Mouse (Mus musculus) stomach, postnatal 0 days (tissue): ENCODE measurements around the gene Myzap. TPM values are rescaled to one million over a fixed set of nuclear protein-coding genes. Genes with fewer than 3 reads are reported as not detected.

ENCODE experiments used
- ATAC-seq: fragments of 200-750 bp; cut with Nextera tagmentation; 2 replicates; pipeline ENCODE4 v1.8.0; 2017; ENCODE audit not compliant: low FRiP score, low TSS enrichment
- DNase-seq: peaks from one replicate; pipeline ENCODE4 v3.0.0-alpha.2; 2016; ENCODE audit warnings: low spot score
- H3K27ac ChIP-seq: fragments of 300-500 bp; sonication (generic); replicated peaks from 2 replicates; pipeline ENCODE4 v1.5.1; 2014; ENCODE audit warnings: mild to moderate bottlenecking, control low read depth
- H3K27me3 ChIP-seq: fragments of 300-500 bp; sonication (generic); 2 replicates; pipeline ENCODE4 v1.6.1; 2014; ENCODE audit warnings: low read length; ENCODE audit not compliant: control insufficient read depth, insufficient read depth
- H3K36me3 ChIP-seq: fragments of 300-500 bp; sonication (generic); 2 replicates; pipeline ENCODE4 v1.6.1; 2014; ENCODE audit warnings: low read length, mixed read lengths; ENCODE audit not compliant: control insufficient read depth, insufficient read depth
- H3K4me1 ChIP-seq: fragments of 300-500 bp; sonication (generic); replicated peaks from 2 replicates; pipeline ENCODE4 v1.6.1; 2014; ENCODE audit warnings: antibody characterized with exemption; ENCODE audit not compliant: control insufficient read depth, insufficient read depth
- H3K4me2 ChIP-seq: fragments of 300-500 bp; sonication (generic); replicated peaks from 2 replicates; pipeline ENCODE4 v1.6.1; 2014; ENCODE audit warnings: low read depth, mild to moderate bottlenecking, control low read depth, moderate library complexity
- H3K4me3 ChIP-seq: fragments of 300-500 bp; sonication (generic); 2 replicates; pipeline ENCODE4 v1.5.1; 2014; ENCODE audit warnings: low read depth, low read length, control low read depth
- H3K9ac ChIP-seq: fragments of 300-500 bp; sonication (generic); 2 replicates; pipeline ENCODE4 v1.6.1; 2014; ENCODE audit warnings: mild to moderate bottlenecking, low read length, control low read depth, mixed read lengths
- H3K9me3 ChIP-seq: fragments of 300-500 bp; sonication (generic); 2 replicates; pipeline ENCODE4 v1.6.1; 2016; ENCODE audit warnings: low read length; ENCODE audit not compliant: control insufficient read depth
- CTCF ChIP-seq: IDR thresholded peaks from 2 replicates; pipeline ENCODE4 v1.5.1; 2016; ENCODE audit warnings: antibody characterized with exemption, low read depth, mild to moderate bottlenecking, moderate library complexity
- EP300 ChIP-seq: optimal IDR thresholded peaks from 2 replicates; pipeline ENCODE3; 2016; ENCODE audit warnings: antibody characterized with exemption
- WGBS: fragments of 180-500 bp; shearing (Covaris S2); extraction: QIAGEN DNeasy Blood & Tissue Kit; methylation state at CpG from one replicate; pipeline ENCODE4 v1.1.7; 2014; 5-methylcytosine and 5-hydroxymethylcytosine counted together
- polyA plus RNA-seq: library from polyadenylated mRNA; unstranded; fragments of >200 nt; fragmentation: Nextera tagmentation; extraction: Ambion mirVana; gene quantifications from 2 replicates; pipeline ENCODE4 v1.2.1, GENCODE M21; 2015

The Myzap gene
- 21.9 and 25.7 TPM in 2 replicates for polyA plus RNA-seq

- WGBS = under 1% methylated on average over 29 of the region's 29 CpGs
- H3K36me3 ChIP-seq = no peaks in the 10 kb centered on the region
- ATAC-seq (peak; percentile 92), DNase-seq (peak; percentile 92)
- TF ChIP-seq EP300 (no peak), CTCF (no peak)
- peak within 1 kb of the TSS; percentile 70 for H3K27ac ChIP-seq
- H3K4me1 ChIP-seq = peaks cover 7% of the 10 kb centered on the region; the same call in 1 of the 2 replicates
- H3K4me3 ChIP-seq = peak within 1 kb of the TSS; percentile 51
- H3K27me3 ChIP-seq = no peaks in the 10 kb centered on the region
- peak within 1 kb of the TSS; percentile 66 for H3K9ac ChIP-seq
- H3K9me3 ChIP-seq = no peaks in the 10 kb centered on the region
- peak within 1 kb of the TSS; percentile 82 for H3K4me2 ChIP-seq
Observed at GRCm38 (mm10) chr9:71591938-71592548, at the start of gene Myzap. Gene Myzap (minus strand): TSS chr9:71592360.

DNA sequence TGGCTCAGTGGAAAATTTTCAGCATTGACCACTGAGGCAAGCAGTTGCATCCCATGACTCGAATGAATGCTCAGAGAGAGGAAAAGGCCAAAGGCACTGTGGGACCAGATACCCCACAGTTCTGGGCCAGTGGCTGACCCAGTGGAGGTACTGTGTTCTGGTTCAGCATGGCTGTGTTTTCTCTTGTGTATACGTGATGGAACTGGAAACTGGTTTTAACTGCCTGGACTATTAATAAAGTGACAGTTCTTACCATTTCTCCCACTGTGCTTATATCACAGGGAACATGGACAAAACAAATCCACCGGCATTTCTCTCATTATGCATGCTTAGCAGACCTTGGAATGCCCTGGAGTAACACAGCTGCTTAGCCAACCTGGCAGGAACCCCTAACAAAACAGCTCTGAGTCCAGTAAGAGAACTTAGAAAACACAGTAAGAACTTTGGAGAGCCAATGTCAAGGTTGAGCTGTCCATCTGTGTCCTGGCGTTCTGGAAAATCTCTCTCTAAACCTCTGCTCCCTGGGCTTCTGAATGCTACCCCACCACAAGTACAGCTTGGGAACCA lies 48.3 kb upstream of the Myzap start:
- Histone ChIP-seq H3K27me3 (no peaks in the 10 kb centered on the region), H3K9me3 (no peaks in the 10 kb centered on the region), H3K36me3 (peaks cover 2% of the 10 kb centered on the region; the same call in 1 of the 2 replicates), H3K4me2 (no peak overlapping the region), H3K4me3 (no peak overlapping the region), H3K4me1 (no peaks in the 10 kb centered on the region), H3K27ac (no peak overlapping the region), H3K9ac (no peak overlapping the region)
- no peak for TF ChIP-seq EP300
- no peak for TF ChIP-seq CTCF
- ATAC-seq = no peak
- no peak for DNase-seq
- WGBS = 75% methylated on average over 4 of the region's 4 CpGs

GRCm38 (mm10) chr9:71638198-71638597 lies 46.0 kb upstream of the Myzap start:
- DNase-seq (no peak), ATAC-seq (0 out of 2 replicates have a peak, but pooled peaks have one; percentile 50)
- WGBS = 50% methylated on average over 11 of the region's 11 CpGs
- TF ChIP-seq CTCF (no peak), EP300 (no peak)
- no peak overlapping the region for H3K4me2 ChIP-seq
- H3K9me3 ChIP-seq = no peaks in the 10 kb centered on the region
- no peak overlapping the region for H3K27ac ChIP-seq
- peaks cover 2% of the 10 kb centered on the region; the same call in 1 of the 2 replicates for H3K36me3 ChIP-seq
- no peak overlapping the region for H3K9ac ChIP-seq
- H3K4me3 ChIP-seq = no peak overlapping the region
- H3K27me3 ChIP-seq = no peaks in the 10 kb centered on the region
- no peaks in the 10 kb centered on the region for H3K4me1 ChIP-seq

DNA sequence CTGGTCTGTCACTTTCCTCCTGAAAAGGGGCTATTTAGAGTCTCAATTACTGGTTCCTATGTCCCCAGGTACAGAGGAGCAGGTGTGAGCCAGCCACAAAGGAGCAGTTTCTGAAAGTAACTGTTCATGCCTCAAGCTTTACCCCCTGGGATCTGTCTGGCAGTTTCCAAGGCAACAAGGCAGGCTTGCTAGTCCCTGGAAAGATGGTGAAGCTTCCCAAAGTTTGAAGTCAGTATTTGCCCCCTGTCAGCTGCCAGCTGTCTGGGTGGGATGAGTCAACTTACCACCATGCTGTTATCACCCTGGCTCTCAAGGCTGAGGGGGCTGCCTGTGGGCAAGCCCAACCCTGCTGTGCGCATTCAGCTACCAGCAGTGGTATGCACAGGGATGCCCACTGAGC lies 44.7 kb upstream of the Myzap start:
- DNase-seq (no peak), ATAC-seq (no peak)
- H3K4me2 ChIP-seq = no peak overlapping the region
- H3K4me1 ChIP-seq = no peaks in the 10 kb centered on the region
- H3K9ac ChIP-seq = no peak overlapping the region
- 0 out of 2 replicates have a peak, but pooled peaks cover 2% of the 10 kb centered on the region for H3K36me3 ChIP-seq
- no peaks in the 10 kb centered on the region for H3K9me3 ChIP-seq
- WGBS = 92% methylated on average over 1 of the region's 1 CpGs
- no peaks in the 10 kb centered on the region for H3K27me3 ChIP-seq
- TF ChIP-seq EP300 (no peak), CTCF (no peak)
- no peak overlapping the region for H3K27ac ChIP-seq
- no peak overlapping the region for H3K4me3 ChIP-seq

- Histone ChIP-seq H3K4me2 (no peak overlapping the region), H3K4me3 (no peak overlapping the region), H3K9me3 (no peaks in the 10 kb centered on the region), H3K27ac (no peak overlapping the region), H3K4me1 (no peaks in the 10 kb centered on the region), H3K36me3 (0 out of 2 replicates have a peak, but pooled peaks cover 2% of the 10 kb centered on the region), H3K9ac (no peak overlapping the region), H3K27me3 (no peaks in the 10 kb centered on the region)
- no peak for TF ChIP-seq CTCF
- TF ChIP-seq EP300 = no peak
- ATAC-seq (no peak), DNase-seq (no peak)
- WGBS = 72% methylated on average over 1 of the region's 1 CpGs
Observed at GRCm38 (mm10) chr9:71635627-71636026, 43.5 kb upstream of the Myzap start.

DNA sequence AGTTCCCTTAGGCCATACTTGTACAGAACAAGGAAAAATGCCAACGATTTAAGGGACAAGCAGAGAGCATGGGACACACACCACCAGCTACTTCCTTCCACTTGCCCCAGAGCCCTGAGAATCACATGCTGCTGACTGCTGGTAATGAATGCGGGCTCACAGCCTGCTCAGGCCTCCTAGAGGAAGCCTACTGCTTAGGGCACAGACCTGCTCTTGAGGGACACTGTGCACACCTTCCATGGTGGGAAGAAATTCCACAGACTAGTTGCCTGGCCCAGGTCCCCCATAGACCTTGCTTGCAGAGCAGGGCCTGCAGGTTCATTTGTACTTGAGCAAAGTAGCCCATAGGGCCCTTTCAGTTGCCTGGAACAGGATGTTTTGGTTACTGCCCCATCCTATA lies 42.8 kb upstream of the Myzap start:
- Histone ChIP-seq H3K27me3 (no peaks in the 10 kb centered on the region), H3K4me1 (no peaks in the 10 kb centered on the region), H3K4me3 (no peak overlapping the region), H3K27ac (no peak overlapping the region), H3K9me3 (no peaks in the 10 kb centered on the region), H3K9ac (no peak overlapping the region), H3K36me3 (peaks cover 2% of the 10 kb centered on the region; the same call in 1 of the 2 replicates), H3K4me2 (no peak overlapping the region)
- ATAC-seq = no peak
- DNase-seq = no peak
- no peak for TF ChIP-seq CTCF
- TF ChIP-seq EP300 = no peak
- WGBS = 94% methylated on average over 2 of the region's 2 CpGs
